Mouse (Mus musculus) WW6 (cell line): ENCODE measurements around the gene Epha4.

Source experiments
- DNase-seq: peaks from one replicate; pipeline ENCODE4 v3.0.0-alpha.2; 2013; ENCODE audit warnings: low read depth, low spot score

Gene Epha4

DNA sequence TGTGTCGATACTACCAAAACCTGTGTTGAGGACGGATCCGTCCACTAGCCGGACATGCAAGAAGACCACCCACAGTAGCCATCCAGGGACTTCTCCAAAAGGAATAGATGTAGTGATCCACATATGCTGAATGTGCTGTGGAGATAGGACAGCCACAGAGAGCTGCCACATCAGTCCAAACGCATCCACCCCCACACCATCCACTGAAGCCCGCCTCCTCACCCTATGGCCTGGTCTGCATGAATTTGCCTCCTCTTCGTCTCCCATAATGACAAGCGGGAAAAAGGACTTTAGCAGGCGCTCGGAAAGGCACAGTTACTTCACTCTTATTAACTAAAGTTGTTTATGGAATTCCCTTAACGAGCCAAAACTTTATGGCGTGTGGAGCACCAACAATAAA, 68.5 kb downstream of the Epha4 start:
- no peak for DNase-seq

DNA sequence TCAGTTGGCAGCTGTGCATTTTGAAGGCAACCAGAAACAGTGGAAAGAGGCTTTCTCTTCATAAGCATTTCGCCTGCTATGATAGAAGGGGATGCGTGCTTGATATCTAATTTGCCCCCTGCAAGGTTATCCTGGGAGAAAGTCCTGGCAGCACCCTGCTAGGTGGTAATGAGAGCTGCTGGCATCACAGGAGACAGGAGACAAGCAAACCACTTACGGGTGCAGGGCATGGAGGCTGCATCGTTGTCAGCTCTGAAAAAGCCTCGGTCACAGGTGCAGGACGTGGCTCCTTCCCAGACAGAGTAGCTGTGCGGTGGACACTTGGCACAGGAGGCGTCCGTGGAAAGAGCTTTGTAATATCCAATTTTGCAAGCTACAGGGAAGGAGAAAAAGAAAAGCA, 70.2 kb downstream of the Epha4 start:
- no peak for DNase-seq

DNA sequence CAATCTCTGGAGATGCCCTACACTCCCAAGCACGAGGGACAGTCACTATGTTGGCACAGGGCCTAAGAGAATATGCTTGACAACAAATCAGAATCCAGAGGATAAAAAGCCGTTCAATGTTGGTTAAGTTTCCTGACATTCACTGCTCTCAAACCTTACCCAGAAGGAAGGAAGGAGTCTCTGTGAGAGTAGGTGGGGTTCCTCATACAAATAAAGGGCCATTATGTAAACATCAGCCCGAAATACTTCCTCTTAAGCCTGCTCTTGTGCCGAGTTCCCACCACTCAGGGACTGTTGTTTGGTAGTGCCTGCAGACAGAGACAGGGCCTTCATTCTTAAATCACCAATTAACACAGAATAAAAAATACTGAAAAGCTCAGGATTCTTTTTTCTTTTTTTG, 72.9 kb downstream of the Epha4 start:
- no peak for DNase-seq

DNA sequence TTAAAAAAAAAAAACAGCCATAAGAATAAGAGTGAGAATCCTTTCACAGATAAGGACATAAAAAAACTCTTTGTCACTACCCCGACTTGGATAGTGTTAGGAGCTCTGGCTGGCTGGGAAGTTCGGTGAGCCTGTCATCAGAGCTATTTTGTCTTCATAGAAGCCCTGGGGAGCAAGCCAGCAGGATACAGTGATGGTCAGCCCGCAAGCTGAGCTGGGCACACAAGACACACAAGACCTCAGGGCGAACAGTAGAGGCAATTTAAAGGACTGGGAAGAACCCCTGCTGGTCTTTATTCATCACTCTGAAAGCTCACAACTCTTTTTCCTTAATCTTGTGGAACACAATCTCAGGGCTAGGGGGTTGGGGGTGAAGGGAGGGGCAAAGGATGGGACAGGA, 73.5 kb downstream of the Epha4 start:
- DNase-seq, result no peak

DNA sequence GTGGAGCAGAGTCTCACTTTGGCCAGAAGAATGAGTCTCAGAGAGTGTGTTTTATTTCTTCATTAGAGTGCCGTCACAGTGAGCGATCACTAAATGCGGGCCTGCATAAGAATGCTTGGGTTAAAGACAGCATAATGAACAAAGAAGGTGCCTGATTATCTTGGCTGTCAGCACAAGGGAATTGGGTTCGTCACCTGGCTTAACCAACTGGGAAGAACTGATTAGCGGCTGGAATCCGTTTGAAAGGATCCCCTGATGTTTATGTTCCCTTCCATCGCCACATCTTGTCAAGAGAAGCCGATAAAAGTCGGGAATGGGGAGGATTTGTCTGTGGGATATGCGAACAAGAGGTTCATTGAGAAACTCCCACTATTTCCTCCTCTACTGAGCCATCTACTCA, 74.4 kb downstream of the Epha4 start:
- DNase-seq, result no peak

DNA sequence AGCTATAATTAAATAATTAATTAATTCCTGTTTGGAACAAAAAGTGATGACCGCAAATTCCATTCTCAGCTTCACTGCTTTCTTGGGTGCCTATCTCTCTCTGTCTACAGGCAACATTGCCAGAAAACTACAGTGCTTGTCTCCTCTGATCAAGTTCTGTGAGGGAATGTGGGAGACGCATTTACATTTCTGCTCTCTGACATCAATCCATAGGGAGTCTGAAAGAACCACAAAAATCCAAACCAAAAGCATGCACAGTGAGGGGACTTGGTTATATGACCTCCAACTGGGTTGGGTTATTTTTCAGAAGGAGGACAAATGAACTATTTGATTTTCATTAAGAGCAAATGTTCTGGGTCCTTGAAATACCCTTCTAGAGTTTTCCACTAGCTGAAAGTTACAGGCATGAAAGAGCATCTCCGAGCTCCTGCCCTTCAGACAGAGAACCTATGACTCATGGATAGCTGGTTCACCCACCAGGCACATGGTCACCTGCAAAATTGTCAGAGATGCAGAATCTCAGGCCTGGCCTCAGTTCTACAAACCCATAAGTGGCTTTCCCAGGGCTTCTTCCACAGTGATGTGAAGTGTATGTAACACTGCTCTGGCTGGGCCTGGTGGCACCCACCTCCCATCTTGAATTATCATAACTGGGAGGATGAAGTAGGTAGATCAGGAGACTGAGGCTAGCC, 75.4 kb downstream of the Epha4 start:
- DNase-seq, result no peak

DNA sequence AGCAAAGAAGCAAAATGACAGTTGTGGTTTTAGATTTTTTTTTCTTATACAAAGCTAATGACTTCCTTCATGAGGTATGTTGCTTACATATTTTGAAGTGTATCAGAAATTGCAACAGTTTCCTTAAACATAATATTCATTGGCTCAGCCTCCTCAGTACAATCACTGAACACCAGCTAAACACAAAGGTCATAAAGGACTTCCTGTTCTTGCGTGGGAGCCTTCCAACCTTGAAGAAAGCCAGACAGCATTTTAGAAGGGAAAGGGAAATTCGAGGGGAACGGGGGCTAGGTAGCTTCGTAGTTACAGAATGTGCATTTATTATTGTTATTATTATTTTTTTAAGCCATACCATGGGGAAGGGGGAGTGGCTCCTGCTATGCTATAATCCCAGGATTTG, 76.2 kb downstream of the Epha4 start:
- no peak for DNase-seq

DNA sequence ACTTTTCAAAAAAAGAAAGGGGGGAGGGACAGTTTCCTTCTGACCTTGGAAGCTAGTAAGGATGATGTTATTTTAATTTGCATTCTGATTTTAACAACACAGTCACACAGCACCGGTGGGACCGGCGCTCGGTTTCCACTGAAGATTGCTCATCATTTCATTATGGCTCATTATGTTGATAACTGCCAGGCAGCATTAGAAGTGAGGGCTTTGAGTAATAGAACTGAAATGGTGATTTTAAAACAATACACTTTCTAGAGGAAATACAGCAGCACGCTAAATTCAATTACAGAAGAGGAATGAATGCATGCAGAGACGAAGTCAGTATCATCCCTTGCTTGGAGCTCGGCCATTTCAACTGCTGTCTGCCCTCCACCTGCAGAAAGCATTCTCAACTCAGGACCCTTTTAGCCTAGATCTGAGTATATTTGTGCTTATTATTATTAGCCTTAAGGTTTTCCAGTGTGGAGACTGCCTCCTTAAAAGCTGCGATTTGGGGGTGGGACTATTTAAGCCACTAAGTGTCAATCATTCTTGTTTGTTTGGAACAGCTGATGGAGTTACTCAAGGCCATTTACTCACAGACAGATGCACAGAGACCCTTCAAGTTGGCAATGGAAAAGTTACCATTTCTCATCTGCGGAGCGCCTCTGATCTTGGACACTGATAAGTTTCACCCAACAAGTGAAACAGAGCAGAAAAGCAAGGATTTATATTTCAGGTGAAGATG, 76.8 kb downstream of the Epha4 start:
- DNase-seq, result no peak

DNA sequence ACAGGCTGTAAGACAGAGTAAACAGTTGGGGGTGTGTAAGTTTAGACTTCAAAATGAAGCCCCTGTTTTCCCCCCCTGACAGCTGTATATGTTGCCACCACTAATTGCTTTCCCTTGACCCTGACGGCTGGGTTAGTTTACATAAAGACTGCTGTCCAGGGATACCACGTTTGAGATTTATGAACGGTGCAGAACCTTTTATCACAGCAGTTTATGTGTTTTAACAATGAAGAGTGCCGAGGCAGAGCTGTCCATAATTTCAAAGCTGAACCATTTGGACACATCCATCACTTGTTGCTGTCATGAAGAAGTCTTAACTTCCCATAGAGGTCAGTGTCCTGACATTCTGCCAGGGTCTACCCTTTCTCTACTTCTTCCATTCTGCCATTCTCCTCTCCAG, 79.8 kb downstream of the Epha4 start:
- no peak for DNase-seq

DNA sequence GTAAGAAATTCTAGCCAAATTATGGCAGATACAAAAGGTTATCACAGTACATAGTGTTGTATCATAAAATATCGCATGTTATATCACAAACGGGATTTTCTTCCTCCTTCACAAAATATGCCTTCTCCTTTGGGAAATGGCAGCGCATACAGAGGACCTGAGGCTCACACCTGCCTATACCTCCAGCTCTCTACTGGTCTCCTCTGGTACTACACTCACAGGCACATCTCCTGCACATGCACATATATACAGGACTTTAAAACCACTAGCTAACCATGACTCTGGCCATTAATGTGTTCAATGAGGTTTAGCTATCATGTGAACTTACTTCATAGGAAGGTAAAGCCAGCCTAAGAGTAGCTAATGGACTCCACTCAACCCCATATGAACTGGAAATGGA, 81.7 kb downstream of the Epha4 start:
- DNase-seq, result no peak

DNA sequence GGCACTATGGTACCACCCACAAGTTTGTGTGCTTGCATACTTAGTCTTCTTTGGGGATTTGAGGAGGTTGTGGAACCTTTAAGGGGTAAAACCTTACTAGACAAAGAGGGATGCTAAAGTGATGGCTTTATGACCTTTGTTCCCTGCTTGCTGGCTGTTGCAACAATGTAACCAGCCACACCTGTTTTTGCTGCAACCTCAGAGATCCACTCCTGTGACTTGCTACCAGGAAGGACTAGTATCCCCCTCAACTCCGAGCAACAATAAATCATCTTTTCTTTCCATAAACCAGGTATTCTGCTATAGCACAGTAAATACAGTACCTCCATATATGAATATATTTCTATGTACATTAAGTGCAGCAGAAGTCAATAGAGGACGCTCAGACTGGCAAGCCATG, 82.4 kb downstream of the Epha4 start:
- no peak for DNase-seq

DNA sequence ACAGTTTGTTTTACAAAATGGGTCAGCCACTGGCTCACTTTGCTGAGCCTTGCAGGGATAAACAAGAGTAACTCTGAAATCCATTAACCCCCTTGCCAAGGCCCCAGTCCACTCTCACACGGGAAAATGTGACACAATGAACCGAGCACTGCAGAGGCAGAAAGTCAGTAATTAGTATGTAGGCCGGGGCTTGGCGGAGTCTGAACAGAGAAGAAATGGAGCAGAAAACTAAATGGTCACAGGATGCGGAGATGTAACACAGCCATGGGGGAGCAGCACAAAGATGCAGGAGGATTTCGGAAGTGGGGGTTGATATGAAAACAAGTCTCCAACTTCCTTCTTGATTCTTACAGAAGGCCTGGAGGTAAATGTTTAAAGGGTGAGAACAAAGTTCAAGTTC, 85.7 kb downstream of the Epha4 start:
- DNase-seq, result no peak

DNA sequence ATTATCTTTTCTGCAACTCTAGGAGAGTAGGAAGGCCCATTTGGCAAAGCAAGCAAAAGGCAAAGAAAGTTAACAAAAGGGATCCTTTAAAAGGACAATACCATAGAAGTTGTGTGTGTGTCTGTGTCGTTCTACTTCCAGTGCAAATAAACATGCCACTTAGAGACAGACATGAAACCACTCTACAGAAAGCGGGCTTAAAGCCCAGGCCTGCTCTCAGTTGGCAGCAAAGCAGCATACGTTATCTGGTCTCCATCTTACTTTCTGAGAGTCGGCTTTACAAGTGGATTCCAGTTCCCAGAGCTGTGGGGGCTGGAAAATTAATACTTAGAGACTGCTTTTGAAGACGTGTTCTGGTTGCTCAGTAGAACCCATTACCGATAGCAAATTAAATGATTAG, 87.9 kb downstream of the Epha4 start:
- DNase-seq, result no peak

DNA sequence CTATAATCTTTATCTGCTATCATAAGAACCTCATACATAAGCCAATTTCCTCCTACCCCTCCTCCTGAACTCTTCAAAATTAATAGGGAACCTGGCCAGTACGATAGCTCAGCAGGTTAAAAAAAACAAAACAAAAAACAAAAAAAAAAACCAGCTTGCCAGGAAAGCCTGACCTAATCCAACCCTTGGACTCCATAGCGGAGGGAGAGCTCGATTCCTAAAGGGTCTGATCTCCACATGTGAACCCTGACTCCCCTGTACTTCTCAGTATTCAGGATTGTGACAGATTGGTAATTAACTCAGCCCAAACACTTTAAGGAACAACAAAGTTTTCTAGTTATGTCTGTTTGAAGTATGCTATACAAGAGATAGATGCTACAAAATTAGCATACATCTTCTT, 89.7 kb downstream of the Epha4 start:
- DNase-seq, result no peak

DNA sequence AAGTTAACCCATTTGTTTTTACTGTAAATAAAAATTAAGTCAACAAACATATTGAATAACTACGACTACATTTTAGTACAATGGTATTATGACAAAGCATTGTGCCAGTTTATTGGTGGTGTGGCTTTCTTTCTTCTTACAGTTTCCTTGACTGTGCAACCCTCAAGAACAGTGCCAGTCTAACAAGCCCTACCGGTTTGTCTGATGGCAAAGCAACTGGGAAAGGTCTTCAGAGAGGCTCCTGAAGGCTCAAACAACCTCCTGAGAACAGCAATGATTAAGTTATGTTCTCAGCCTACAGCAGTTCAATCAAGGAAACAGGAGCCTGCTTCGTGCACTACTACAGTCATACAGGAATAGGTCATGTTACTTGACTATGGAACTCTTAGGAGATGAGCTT, 93.8 kb downstream of the Epha4 start:
- DNase-seq, result no peak

DNA sequence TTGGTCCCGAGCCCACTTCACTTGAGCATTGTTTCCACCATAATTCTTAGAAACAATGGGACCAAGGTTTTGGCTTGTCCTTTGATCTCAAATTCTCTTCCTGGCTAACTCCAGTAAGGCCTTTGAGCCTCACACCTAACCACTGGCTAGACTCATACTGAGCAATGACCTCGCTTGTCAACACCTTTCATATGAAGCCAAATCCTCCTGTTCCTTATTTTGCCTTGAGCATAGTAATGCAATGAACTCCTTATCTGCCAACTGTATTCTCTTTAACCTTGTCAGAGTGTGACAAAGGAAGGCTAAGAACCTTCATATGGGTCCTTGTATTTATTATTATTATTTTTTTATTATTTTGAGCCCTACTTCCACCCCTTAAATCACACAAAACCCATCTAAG, 94.5 kb downstream of the Epha4 start:
- DNase-seq, result no peak

DNA sequence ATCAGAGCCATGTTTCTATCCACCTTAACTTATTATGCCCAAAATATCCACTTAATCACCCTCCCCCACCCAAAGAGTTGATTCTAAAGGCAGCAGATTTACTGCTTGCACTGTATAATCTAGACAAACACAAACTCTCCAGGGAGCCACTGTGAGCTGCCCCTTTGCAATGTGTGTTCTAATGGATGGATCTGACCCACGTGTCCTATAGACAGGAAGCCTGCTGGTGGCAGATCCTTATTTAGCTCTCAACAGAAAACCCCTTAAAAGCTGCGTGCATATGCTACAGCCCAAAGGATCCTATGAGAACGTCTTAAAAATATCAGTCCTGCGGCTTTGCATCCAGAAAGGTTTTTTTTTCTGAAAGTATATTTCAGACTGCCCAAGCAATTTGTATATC, 98.0 kb downstream of the Epha4 start:
- DNase-seq, result no peak

DNA sequence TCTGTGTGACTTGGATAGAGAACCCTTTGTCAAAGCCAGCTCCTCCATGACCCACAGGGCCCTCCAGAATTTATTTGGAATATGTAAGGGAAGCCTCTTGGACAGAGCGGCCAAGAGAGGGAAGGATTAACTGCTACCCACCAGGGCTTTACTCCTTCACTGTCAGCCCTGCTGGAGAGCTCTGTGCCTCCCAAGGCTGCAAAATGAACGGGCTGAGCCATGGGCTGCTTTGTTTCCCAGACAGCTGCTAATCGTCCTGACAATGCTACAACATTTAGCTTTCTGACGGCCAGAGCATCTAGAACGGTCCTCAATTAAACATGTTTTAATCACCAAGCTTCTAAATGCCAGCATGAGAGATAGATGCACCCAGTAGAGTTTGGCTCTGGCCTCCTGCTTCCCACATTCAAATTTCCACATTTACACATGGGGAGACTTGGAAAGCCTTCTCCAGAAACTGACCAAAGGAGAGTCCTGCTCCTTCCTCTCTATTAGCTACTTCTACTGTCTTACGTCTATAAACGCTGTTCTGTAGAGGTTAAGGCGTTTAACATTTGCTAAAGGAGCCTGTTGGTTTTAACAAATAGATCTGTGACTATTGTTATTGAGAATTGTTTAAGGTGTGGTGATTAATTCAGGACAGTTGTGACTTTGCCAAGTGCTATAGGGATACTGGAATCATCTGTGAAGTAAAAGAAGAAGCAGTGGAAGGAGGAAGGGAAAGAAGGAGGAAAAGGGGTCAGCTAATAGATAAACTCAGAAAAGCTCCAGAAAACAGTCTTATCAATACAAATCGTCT, 101.8 kb downstream of the Epha4 start:
- DNase-seq, result no peak

DNA sequence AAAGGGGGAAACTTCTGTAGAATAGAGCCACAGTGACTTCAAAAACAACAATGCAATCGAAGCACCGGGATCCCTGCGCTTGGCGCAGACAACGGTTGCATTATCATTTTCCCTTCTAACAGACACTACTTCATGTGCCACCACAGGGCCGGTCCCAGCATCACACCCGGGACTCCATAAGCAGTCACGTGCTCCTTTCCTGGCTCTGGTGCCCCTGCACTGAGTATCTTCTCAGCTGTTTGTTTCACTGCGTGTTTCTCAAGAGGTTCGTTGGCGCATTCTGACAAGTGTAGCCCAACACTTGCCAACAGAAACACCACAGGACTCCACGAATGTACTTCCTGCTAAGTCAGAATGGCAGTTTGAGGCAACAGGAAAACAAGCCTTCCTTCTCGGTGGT, 102.6 kb downstream of the Epha4 start:
- no peak for DNase-seq

DNA sequence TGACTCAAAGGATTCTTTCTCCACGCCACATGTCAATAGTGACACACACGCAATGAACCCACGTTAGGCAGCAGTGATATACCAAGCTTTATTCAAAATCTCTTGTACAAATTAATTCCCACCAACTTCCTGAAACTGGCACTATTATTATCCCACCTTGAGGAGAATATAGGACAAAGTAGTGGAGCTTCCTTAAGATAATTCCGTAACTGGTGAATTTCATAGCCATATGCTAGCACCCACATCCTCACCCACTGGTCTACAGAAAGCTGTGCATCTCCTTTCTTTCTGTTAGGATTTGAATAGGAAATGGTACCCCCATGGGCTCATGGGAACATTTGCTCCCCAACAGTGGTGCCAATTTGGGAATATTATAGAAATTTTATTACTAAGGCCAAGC, 103.7 kb downstream of the Epha4 start:
- no peak for DNase-seq

DNA sequence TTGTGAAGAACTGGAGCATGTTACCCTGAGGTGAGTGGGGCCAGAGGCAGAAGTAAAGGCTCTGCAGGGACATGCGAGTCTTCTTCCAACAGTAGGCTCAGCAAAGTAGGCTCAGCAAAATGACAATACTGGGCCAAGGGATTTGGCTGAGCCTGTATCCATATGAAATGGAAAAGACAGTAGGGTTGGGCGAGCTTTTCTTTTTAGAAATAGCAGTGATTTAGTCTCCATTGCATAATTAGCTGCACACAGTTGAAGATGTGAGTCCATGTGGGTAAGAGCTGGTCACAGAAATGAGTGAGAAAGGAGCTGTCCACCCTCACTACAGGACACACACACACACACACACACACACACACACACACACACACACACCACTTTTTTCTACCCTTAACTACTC, 104.2 kb downstream of the Epha4 start:
- DNase-seq, result no peak

DNA sequence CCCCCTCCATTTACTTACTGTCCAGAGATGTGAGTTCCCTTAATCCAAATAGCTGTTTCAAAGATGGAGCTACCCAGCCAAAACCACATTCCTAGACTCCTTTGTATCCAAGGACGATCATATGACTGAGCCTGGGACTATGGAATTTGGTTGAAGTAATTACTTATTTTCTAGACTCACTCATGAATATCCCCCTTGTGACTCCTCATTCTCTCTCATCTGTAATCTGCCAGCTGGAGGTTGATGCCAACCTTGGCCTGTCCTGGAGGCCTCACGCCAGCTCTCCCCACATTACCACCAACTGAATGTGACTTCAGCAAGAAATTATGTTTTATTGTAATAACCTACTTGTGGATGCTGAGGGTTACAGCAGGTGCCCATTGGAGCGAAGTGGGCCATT, 104.7 kb downstream of the Epha4 start:
- DNase-seq, result no peak

DNA sequence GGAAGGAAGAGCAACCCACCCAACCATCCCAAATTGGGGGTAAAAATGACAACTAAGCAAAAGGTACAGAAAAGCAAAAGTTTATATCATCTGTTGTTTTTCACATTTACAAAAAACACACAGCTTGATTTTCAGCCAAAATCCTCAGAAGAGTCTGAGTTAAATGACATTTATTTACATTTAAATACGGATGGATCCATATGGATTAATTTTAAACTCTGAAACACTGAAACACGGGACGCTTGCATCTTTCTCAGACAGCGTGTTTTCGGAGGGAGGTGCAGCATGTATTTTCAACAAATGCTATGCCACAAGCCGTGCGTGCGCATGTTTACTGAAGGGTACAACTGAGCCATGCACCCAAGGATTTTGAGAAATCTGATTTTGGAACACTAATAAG, 105.4 kb downstream of the Epha4 start:
- DNase-seq, result no peak
